Mouse (Mus musculus): ENCODE data around the gene Pttg1ip.

GRCm38 (mm10) chr10:77623639-77624400 lies 42.3 kb downstream of the Pttg1ip start:
- TF ChIP-seq GATA1 (IDR thresholded peaks at IDR 0.05; ENCODE audit: borderline replicate concordance, low read length) (no peak), FLI1 (IDR thresholded peaks at IDR 0.05; ENCODE audit: low read length) (no peak)
